Mouse (Mus musculus): ENCODE results near the gene Erg. TPM values are rescaled to one million over a fixed set of nuclear protein-coding genes. Genes with fewer than 3 reads are reported as not detected.
A peak's percentile ranks its signal among the peaks of the same experiment; 100 is the strongest.

Erg gene
- total RNA-seq, 1 experiment from 2014 or later = 26.2 TPM

DNA sequence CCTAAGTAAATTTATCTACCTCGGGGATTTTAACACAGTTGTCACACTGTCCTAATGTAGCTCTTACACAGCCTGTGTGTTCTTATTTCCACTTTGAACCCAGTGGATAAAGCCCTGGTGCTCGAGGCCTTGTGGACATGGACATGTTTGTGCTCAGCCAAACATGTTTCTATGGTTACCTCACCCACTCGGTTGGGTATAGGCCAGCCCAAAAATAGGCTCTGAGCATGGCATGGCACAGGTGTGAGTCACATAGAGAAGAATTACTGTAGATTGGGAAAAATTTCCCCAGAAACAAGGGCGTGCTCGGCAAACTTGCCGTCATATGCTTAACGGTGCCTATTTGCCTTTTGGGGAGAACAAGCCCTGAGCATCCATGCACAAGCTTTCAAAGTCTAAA, 146.1 kb downstream of the Erg start:
- DNase-seq = peak; percentile 59

DNA sequence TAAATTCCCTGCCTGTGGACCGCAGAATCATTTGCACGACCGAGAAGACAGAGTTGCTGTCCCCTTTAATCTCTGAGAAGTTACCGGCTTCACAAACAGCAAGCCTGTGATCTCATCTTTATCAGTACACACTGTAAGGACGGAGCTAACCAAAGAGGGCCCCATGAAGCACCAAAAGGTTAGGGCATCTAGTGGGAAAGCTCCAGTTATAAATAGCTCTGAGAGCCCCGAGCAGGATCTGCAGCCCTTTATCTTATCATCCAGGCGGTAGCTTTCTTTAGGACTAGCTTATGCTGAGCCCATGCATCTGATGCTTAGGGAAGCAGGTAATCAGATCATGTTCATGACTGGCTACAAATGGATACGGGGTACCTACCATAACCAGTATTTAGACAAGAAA, 146.6 kb downstream of the Erg start:
- DNase-seq = no peak

DNA sequence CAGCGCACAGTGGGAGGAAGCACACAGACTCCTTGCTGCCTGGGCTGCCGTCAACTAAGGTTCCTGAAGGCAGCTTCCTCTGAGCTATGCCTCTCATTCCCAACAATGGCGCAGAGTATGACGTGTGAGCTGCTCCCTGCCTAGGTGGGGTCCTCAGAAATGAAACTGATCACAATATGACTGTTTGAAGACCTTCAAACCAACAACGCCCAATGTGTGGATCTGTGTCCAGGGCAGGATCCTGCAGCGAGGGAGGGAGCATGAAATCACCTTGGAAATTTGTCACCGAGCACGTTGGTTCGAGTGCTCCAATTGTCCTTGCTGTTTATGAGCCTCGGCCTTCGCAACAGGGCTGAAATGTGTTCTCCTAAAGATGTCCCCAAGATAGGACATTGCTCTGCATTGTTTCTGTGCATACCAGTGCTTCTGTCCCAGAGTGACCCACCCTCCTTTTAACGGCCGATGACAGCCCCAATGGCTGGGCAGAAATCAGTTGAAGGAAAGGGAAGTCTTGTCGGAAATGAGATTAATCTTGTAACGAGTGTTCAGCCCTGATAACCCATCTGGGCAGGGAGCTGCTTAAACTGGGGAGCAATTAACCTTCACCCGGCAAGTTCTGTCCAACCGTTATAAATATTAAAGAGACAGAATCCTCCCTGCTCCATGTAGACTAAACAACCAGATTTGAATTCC, 147.4 kb downstream of the Erg start:
- peak; percentile 50 for DNase-seq

DNA sequence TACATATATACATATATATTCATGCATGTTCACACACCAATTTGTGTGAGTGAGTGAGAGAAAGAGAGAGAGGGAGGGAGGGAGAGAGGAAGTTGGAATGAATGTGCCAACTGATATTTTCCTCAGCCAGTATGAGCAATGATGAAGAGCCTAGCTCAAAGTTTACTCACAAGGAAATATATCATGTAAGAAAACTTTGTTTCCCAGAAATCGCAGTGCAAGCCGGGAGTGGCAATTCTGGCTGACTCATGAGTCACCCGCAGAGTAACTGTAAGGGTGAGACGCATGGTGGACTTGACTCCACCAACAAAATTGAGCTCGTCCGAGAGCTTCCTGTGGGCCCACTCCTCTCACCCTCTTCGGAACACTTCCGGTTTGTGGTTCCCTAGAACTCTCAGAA, 149.8 kb downstream of the Erg start:
- DNase-seq = peak; percentile 44

DNA sequence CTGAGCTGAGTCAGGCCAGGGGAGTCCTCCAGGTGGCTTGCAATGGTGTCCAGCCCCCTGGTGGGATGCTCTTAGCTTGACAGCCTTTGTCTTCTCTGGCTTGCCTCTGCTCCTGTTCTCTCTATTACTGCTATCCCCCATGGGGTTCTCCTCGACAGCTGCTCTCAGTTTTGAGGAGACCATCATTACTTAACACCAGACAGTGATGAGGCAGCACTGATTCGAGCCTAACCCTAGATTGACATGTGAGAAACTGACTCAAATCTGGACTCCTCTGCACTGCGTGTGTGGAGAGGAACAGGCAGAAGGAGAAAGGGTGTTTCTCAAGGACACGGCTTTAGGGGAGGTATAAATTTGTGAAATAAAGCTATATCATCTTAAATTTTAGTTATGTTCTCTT, 150.3 kb downstream of the Erg start:
- DNase-seq = no peak

DNA sequence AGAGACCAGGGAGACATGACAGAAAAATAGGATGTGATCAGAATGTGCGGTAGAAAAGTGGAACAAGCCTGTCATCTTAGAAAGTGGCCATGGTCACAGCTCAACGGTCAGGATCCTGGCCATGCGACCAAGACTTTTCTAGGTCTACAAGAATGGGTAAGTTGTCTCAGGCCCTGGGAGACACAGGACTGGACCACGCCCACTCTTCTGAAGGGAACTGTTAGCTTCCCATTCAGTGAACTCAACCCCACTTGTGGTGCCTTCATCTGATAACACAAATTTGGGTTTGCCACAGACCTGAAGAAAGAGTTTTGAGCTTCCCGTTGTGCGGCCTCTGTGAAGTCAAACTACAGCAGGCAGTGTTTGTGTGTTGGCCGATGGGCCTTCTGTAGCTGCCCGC, 152.0 kb downstream of the Erg start:
- DNase-seq = no peak

DNA sequence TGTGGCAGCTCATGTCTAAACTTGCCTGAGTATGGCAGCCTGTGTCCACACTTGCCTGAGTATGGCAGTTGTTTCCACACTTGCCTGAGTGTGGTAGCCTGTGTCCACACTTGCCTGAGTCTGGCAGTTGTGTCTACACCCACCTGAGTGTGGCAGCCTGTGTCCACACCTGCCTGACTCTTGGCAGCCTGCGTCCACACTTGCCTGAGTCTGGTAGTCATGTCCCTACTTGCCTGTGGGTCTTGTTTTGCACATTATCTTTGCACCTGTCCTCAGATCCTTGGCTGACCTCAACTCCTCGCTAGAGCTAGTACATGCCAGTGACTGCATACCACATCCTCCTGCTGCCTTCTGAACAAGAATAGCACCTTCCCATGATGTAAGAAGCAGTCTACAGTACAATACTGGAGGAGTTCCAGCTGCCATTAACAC, 153.8 kb downstream of the Erg start:
- DNase-seq = no peak

DNA sequence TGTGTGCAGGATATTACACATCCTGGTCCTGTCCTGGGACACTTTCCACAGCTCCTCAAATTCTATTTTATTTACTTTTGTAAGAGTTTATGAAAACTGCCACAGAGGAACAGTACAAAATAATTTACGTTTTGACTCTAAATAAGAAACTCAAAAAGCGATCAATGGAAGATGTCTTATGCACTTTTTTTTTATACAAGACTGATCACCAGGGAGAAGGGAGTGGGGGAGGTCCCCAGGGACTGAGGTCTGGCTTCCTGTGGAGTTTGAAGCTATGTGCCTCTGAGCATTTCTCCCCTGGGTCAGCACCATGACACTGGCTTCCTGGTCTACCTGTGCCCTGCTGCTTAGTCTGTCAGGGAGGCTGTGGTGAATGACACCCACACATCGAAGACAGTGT, 156.5 kb downstream of the Erg start:
- no peak for DNase-seq

DNA sequence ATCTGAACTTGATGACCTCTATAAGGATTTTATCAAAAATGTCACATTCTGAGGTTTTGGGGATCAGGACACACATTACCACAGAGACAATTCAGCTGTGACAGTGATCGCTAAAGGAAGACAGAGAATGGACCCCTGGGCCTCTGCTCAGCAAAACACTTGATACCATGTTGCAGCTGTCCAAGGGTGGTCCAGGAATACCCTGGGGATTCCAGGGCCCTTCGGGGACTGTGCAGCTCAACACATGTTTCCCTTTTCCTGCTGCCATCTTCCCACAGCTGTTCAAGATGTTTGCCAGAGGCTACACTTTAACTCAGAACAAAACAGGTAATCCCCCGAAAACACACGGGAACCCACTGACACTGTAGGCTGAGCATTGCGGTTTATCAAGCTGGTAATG, 158.2 kb downstream of the Erg start:
- DNase-seq = no peak

DNA sequence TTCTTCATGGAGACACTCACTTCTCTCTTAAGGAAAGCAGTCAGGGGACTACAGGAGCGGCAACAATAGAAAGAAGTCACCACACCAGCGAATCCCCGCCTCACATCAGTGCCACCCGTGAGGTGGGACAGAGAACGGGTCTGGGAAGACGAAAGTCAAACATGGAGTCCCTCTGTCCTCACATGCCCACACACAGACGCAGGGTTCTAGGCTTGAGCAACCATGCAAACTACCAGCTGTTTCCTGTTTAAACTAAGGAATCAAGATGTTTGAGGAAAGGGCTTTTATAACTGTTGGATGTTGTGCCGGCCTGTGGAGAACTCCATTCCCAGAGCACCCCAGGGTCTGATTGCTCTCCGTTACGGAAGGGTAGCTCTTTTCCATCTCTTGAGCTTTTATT, 158.9 kb downstream of the Erg start:
- no peak for DNase-seq

DNA sequence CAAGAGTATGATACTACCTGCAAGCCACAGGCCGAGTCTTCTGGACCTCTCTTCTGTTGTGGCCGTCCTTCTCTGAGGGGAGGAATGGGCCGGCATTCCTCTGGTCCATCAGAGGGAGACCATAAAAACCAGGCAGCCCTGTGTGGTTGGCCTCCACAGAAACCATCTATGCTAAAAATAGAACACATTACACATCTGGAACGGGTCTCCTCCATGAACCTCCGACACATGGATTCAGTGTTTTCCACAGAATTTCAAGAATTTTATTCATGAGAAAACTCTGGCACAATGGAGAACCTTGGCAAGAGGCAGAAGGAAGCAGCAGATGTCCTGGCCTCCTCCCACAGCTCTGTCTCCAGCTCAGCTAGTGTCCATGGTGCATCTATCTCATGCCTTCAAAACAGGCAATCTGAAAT, 163.7 kb downstream of the Erg start:
- no peak for DNase-seq

DNA sequence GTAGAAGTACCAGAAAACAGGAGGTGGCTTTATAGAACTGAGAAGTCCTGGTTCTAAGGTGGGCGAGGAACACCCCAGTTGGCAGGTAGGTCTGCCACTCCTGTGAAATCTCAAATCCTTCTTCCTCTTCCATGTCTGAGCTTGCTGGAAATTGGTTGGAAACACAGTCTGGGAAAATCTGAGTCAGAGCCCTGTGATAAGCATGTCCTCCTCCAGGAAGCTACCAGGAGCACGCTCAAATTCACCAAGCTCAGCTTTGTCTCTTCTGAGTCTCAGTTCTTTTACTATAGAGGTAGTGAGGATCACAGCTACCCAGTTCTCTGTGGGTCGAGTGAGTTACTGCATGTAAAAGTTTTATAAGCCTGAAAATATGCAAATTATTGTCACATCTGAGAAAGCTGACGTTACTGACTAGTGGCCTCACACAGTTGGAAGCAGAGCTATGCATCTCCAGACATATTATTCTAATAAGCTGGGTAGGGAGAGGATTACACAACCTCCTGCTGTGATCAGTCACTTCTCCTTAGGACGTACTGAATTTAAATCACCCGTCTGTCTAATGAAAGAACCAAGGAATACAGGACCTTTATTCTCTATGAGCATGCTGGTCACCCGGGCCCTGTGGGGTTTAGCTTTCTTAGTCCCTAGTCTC, 165.0 kb downstream of the Erg start:
- no peak for DNase-seq

DNA sequence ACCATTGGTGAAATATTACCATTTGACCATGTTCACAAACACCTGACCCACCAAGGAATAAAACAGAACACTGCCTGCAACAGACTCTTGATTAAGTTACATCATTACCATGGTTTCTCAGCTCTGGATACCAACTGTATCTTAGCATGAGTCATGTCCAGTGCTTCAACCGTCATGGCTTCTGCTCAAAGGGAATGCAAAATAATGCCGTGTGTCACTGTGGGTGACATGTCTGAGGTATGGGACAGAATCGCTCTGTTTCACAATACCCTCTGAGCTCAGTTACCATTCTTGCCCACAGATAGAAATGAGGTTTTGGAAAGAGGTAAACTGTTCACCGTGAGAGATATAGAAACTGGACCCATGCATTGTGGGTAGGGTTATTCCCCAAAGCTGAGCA, 170.5 kb downstream of the Erg start:
- no peak for DNase-seq

DNA sequence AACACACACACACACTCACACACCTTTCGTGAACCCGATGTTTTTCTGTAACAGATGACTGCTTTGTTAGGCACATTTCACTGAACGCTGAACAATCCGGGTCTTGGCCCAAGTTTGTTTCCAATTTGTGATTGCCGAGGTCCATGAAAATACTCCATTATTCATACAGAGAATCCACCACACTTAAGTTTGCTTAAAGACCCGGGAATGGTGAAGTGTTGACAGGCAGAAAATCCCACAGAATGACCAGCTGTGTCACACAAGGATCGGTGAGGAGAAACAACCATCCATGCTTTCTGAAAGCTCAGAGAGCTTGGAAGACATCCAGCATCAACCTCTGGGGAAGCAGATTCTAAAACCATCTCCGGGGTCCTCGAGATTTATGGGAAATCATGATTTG, 171.0 kb downstream of the Erg start:
- no peak for DNase-seq

DNA sequence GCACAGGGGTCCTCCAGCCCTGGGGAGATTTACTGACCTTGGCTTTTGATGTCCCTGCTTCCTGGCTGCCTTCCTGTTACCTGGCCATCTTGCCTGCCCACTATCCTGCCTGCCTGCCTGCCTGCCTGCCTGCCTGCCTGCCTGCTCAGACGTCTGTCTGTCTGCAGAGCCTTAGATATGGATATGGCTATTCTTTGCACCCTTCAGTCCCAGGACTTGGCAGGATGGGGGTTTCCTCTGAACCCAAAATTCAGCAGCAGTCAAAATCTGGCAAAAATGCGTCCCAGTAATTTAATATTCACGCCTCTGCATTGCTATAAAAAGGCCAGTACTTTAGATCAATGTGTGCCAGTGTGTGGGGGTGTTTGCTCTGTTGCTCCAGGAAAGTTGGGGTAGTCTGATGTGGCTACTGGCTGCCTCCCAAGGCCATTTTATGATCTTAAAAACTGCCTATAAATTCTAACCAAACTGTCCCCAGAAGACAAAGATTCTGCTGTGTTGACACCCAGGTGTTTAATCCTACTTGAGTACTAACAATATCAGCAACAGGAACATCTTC, 172.9 kb downstream of the Erg start:
- DNase-seq = no peak

DNA sequence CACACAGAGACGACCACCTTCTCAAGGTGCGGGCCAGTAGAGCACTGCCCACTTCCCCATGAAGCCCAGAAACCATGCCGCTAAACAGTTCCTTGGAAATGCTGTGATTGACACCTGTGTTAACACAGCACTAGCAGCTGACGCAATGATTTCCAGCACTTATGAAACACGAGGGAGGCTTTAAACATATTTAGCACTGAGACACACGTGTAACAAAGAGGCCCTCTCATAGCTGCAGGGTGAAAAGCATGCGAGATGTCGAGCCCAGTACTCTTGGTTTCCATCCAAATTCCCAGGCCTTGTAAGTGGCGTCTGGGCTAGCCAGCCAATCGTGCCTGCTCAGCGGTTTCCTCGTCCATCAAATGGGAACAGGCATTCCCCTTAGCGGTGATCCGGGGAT, 178.3 kb downstream of the Erg start:
- no peak for DNase-seq

DNA sequence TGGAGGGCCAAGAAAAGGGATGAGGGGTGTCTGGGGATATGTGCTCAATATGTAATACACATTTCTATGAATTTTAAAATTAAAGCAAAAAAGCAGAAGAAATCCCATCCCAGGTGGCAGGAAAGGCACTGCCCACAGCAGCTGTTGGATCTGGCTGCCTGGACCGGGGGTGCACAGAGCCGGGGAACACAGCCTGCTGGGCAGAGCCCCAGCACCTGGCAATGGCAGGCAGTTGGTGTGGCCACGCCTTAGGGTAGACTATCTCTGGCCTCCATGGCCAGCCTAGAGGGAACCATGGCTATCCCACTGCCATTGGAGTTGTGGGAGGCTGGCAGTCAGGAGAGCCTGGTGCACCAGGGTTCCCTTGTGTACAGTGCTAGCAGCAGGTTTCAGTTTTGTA, 180.9 kb downstream of the Erg start:
- no peak for DNase-seq

DNA sequence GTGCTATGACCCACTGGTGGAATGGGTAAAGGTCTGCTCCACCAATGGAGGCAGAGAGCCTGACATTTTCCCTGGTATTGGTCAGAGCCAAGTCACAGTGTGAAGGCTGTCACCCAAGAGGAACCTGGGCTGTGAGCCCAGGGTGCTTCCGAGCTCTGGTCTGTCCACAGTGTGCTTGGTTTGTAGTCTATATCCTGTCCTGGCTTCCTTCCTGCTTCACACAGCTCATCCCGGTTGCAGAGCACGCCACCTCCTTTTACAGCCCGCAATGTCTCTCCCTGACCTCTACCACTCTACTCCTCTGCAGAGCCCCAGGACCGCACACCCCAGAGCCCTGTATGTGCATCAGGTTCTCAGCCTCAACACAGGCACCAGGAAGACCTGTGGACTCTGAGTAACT, 182.9 kb downstream of the Erg start:
- DNase-seq = peak; percentile 11

DNA sequence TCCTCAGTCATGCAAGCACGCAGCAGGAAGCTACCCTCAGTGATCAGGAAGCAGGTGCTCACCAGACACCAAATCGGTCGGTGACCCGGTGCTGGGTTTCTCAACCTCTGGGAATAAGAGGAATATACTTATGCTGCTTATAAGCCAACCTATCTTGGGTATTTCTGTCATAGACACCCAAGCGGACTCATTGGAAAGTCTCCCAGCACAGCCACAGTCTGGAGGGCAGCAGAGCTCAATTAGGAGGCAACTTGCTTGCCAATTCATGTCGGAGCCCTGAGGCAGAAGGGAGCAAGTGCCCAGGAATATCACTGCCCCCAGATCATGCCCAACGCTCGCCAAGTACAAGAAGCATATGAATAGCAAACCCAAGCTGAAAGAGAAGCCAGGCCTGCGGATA, 184.5 kb downstream of the Erg start:
- no peak for DNase-seq

DNA sequence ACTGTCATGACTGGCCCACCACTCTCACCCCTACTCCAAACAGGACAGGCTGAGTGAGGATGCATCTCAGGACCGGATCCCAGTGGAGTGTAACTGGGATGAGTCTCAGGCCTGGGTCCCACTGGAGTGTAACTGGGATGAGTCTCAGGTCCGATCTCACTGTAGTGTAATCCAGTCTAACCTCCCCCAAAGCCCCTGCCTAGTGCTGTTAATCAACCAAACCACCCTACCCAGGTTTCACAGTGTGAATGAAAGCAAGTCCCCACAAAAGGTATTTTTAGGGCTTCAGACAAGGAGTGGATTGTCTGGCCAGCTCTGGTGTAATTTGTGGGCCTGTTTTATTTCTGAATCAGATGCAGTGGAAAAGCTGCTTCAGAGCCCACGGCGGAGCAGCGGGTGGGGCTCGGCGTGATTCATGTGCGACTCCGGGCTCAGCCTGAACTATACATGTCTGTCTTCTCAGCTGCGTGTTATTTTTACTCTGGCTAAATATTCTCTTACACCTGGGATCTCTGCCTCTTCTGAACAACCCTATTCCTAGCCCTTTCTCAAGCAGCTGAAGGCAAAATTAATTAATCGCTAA, 187.5 kb downstream of the Erg start:
- no peak for DNase-seq

DNA sequence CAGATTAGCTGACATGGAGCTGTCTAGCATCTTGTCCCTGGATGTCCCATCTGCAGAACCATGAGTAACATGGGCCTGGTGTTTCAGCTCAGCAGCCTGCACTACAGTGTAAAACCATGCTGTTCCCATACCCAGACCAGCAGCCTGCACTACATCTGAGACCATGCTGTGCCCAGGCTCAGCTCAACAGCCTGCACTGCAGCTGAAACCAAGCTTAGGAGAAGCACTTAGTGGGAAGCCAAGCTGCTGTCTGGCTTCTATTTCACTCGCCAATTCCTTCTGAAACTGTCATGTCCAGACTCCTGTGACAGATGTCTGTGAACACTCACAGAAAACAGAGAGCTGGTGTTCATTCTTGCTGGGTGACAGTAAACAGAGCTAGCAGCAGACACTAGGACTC, 195.6 kb downstream of the Erg start:
- no peak for DNase-seq

DNA sequence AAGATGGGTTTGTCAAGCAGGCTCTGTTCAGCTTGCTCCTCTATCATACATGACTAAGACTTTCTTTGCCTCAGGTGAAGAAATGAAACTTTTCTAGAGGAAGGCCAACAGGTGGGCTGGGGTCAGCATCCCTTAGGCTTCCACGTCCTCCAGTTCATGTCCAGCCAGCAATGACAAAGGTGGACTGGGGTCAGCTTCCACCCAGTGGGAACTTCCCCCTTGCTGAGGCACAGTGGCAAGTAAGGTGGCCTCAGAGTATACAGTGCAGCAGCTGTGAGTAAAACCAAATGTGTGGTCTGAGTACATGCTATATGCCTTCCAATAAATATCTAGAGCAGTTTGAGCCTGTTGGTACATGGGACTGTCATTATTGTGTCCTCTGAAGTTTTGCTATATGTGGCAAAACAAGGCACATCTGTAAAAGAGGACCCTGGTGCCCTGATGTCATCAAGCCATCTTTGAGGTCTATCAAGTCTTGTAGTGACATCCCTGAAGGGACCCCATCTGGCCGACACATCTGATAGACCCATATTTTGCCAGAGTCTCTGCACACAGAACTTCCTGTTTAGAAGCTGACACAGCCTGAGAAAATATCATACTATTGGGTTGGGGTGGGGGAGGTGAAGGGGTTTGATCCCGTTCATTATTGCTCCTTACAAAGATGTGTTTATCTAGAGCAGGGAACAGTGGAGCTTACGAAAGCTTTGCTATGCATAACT, 197.4 kb downstream of the Erg start:
- no peak for DNase-seq

DNA sequence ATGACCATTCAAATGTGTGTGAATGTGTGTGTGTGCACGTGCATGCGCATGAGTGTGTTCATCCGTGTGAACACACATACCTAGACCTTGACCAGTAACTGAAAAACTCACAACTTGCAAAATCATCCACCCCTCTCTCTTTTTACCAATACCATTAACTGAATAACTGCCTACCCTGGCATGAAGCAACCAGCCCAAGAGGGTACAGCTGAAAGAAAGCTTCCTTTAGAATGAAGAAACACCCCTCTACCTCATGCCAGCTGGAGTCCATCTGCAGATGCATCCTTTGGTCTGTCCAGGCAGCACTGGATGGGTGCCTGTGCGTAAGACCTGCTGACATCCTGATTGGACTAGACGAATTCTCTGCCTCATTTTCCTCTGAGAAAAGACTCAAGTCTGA, 198.1 kb downstream of the Erg start:
- no peak for DNase-seq

All from adrenal gland, postnatal 14 days (tissue).